Mouse (Mus musculus): ENCODE measurements around the gene Nckap5.

Gene Nckap5

GRCm38 (mm10) chr1:126719733-126720348, 110.8 kb downstream of the Nckap5 start:
- in situ Hi-C loops (cut with MboI, MseI): loop anchor here (10.0 kb wide), 1 partner anchor 95 kb away; no protein-coding TSS in a partner anchor

- in situ Hi-C loops (cut with MboI, MseI): loop anchor here (5.0 kb wide), 1 partner anchor 74 kb away; no protein-coding TSS in a partner anchor
Measured at GRCm38 (mm10) chr1:126706611-126707010, 124.0 kb downstream of the Nckap5 start.

- in situ Hi-C loops (cut with MboI, MseI): no loop called here
Measured at GRCm38 (mm10) chr1:126700978-126701320, 129.7 kb downstream of the Nckap5 start.

- in situ Hi-C loops (cut with MboI, MseI): no loop called here
Measured at GRCm38 (mm10) chr1:126700063-126700977, 130.3 kb downstream of the Nckap5 start.

- in situ Hi-C loops (cut with MboI, MseI): no loop called here
Measured at GRCm38 (mm10) chr1:126693585-126693984, 137.0 kb downstream of the Nckap5 start.

GRCm38 (mm10) chr1:126688593-126688992, 142.0 kb downstream of the Nckap5 start:
- in situ Hi-C loops (cut with MboI, MseI): no loop called here

- in situ Hi-C loops (cut with MboI, MseI): no loop called here
Measured at GRCm38 (mm10) chr1:126686678-126687077, 143.9 kb downstream of the Nckap5 start.

GRCm38 (mm10) chr1:126683621-126684445, 146.8 kb downstream of the Nckap5 start:
- in situ Hi-C loops (cut with MboI, MseI): no loop called here

GRCm38 (mm10) chr1:126681773-126682172, 148.8 kb downstream of the Nckap5 start:
- in situ Hi-C loops (cut with MboI, MseI): no loop called here

- in situ Hi-C loops (cut with MboI, MseI): loop anchor here (10.0 kb wide), 2 partner anchors 835 to 1325 kb away; no protein-coding TSS in a partner anchor
Measured at GRCm38 (mm10) chr1:126679348-126679747, 151.3 kb downstream of the Nckap5 start.

GRCm38 (mm10) chr1:126677280-126677679, 153.3 kb downstream of the Nckap5 start:
- in situ Hi-C loops (cut with MboI, MseI): loop anchor here (10.0 kb wide), 2 partner anchors 832 to 1322 kb away; no protein-coding TSS in a partner anchor

- in situ Hi-C loops (cut with MboI, MseI): loop anchor here (10.0 kb wide), 2 partner anchors 832 to 1322 kb away; no protein-coding TSS in a partner anchor
Measured at GRCm38 (mm10) chr1:126676769-126677168, 153.8 kb downstream of the Nckap5 start.

- in situ Hi-C loops (cut with MboI, MseI): loop anchor here (10.0 kb wide), 2 partner anchors 830 to 1320 kb away; no protein-coding TSS in a partner anchor
Measured at GRCm38 (mm10) chr1:126675142-126675541, 155.5 kb downstream of the Nckap5 start.

- in situ Hi-C loops (cut with MboI, MseI): loop anchor here (10.0 kb wide), 2 partner anchors 828 to 1318 kb away; no protein-coding TSS in a partner anchor
Measured at GRCm38 (mm10) chr1:126673238-126673637, 157.4 kb downstream of the Nckap5 start.

- in situ Hi-C loops (cut with MboI, MseI): loop anchor here (10.0 kb wide), 2 partner anchors 826 to 1316 kb away; no protein-coding TSS in a partner anchor
Measured at GRCm38 (mm10) chr1:126670507-126670906, 160.1 kb downstream of the Nckap5 start.

GRCm38 (mm10) chr1:126660098-126660999, 170.2 kb downstream of the Nckap5 start:
- in situ Hi-C loops (cut with MboI, MseI): no loop called here

- in situ Hi-C loops (cut with MboI, MseI): loop anchor here (10.0 kb wide), 1 partner anchor 166 kb away; no protein-coding TSS in a partner anchor
Measured at GRCm38 (mm10) chr1:126658731-126659130, 171.9 kb downstream of the Nckap5 start.

GRCm38 (mm10) chr1:126656246-126656645, 174.4 kb downstream of the Nckap5 start:
- in situ Hi-C loops (cut with MboI, MseI): loop anchor here (10.0 kb wide), 1 partner anchor 169 kb away; no protein-coding TSS in a partner anchor

GRCm38 (mm10) chr1:126652085-126652484, 178.5 kb downstream of the Nckap5 start:
- in situ Hi-C loops (cut with MboI, MseI): loop anchor here (10.0 kb wide), 1 partner anchor 173 kb away; no protein-coding TSS in a partner anchor

- in situ Hi-C loops (cut with MboI, MseI): loop anchor here (10.0 kb wide), 1 partner anchor 174 kb away; no protein-coding TSS in a partner anchor
Measured at GRCm38 (mm10) chr1:126650806-126651205, 179.8 kb downstream of the Nckap5 start.
